In genomic region chr14:45528861-45529260, GRCm38 (mm10) we compare ENCODE assay signal across 8 mouse cellular contexts. TPM values are rescaled to one million over a fixed set of nuclear protein-coding genes. Genes with fewer than 3 reads are reported as not detected.
DNase-seq lines count a peak whose midpoint lies in the region; ATAC-seq lines count a peak whose summit lies in the region.

No protein-coding gene starts in this region.

- H3K4me3 ChIP-seq in liver, embryonic 11.5 days (ENCODE audit: low read depth, low read length): peak overlapping the region; percentile 71
- peak overlapping the region; percentile 77 for H3K4me3 ChIP-seq in neural tube, embryonic 12.5 days

- H3K27me3 ChIP-seq in liver, embryonic 11.5 days (replicated peaks; ENCODE audit: control insufficient read depth, insufficient read depth, low read length): peaks cover 29% of the 10 kb centered on the region
- H3K27me3 ChIP-seq in neural tube, embryonic 12.5 days (replicated peaks): no peaks in the 10 kb centered on the region

- H3K36me3 ChIP-seq in liver, embryonic 11.5 days (ENCODE audit: control insufficient read depth, insufficient read depth, low read length): no peaks in the 10 kb centered on the region
- H3K36me3 ChIP-seq in neural tube, embryonic 12.5 days: no peaks in the 10 kb centered on the region

- no peaks in the 10 kb centered on the region for H3K9me3 ChIP-seq in liver, embryonic 11.5 days (ENCODE audit: control insufficient read depth, low read length)
- H3K9me3 ChIP-seq in neural tube, embryonic 12.5 days: no peaks in the 10 kb centered on the region

- ATAC-seq in frontal cortex, adult (ENCODE audit: low TSS enrichment): peak; percentile 5; the same call in 1 of the 2 replicates
- no peak for ATAC-seq in liver, embryonic 11.5 days (replicated peaks; ENCODE audit: low FRiP score)
- 0 out of 2 replicates have a peak, but pooled peaks have one; percentile 13 for ATAC-seq in neural tube, embryonic 12.5 days (ENCODE audit: low FRiP score, low read depth)

- peaks cover 3% of the 10 kb centered on the region for H3K4me1 ChIP-seq in liver, embryonic 11.5 days (replicated peaks; ENCODE audit: control insufficient read depth, insufficient read depth, low read length)
- peaks cover 23% of the 10 kb centered on the region for H3K4me1 ChIP-seq in neural tube, embryonic 12.5 days

- H3K27ac ChIP-seq in liver, embryonic 11.5 days (ENCODE audit: low read depth, low read length): no peak overlapping the region
- 0 out of 2 replicates have a peak overlapping the region, but pooled peaks have one; percentile 83 for H3K27ac ChIP-seq in neural tube, embryonic 12.5 days

- H3K4me2 ChIP-seq in liver, embryonic 11.5 days: peak overlapping the region; percentile 75
- peak overlapping the region; percentile 80 for H3K4me2 ChIP-seq in neural tube, embryonic 12.5 days (replicated peaks)

- intact Hi-C loops in heart, postnatal 14 days (cut with DNase I): loop anchor here (2.0 kb wide), 2 partner anchors 18 to 64 kb away; no protein-coding TSS in a partner anchor

- H3K9ac ChIP-seq in liver, embryonic 11.5 days (ENCODE audit: low read depth, low read length): peak overlapping the region; percentile 66
- H3K9ac ChIP-seq in neural tube, embryonic 12.5 days: peak overlapping the region; percentile 87

- 3% methylated on average over 13 of the region's 13 CpGs for WGBS in liver, embryonic 11.5 days
- under 1% methylated on average over 13 of the region's 13 CpGs for WGBS in neural tube, embryonic 12.5 days

- DNase-seq in frontal cortex, postnatal 25 days (ENCODE audit: low spot score in 2 of 2): no peak
- DNase-seq in embryo, embryonic 11 days: peak; percentile 47
- peak; percentile 34 to 39 for DNase-seq in heart, postnatal 14 days
- no peak for DNase-seq in liver, embryonic 11.5 days (ENCODE audit: low spot score)
- DNase-seq in thymus, postnatal 10 days (ENCODE audit: low spot score in 2 of 2): no peak
- DNase-seq in spleen, postnatal 10 days (ENCODE audit: low spot score in 2 of 2): no peak

RNA-seq across cellular contexts. Expression of gene Fermt2, which starts 1.1 kb away (rescaled TPM):
- 100 to 1,000 TPM; 269 to 291 TPM for total RNA-seq in heart, postnatal 14 days (2021)
- 57.6 and 61.9 TPM in 2 replicates for polyA plus RNA-seq in liver, embryonic 11.5 days (2014; fragmentation: Nextera tagmentation; extraction: Ambion mirVana)
- polyA plus RNA-seq in neural tube, embryonic 12.5 days (2016; fragmentation: Nextera tagmentation; extraction: Ambion mirVana): 78.1 and 85.4 TPM in 2 replicates

Comparison
In these comparisons a context has a peak if more than half of its experiments do, and no peak if none do; other contexts are left out.
1. DNase-seq: peak in embryo, embryonic 11 days (single experiment) and heart, postnatal 14 days (2 of 2); none in frontal cortex, postnatal 25 days (0 of 2), liver, embryonic 11.5 days (single experiment), thymus, postnatal 10 days (0 of 2) and spleen, postnatal 10 days (0 of 2).